18 mouse cellular contexts compared by ENCODE assay signal in the genomic region with DNA sequence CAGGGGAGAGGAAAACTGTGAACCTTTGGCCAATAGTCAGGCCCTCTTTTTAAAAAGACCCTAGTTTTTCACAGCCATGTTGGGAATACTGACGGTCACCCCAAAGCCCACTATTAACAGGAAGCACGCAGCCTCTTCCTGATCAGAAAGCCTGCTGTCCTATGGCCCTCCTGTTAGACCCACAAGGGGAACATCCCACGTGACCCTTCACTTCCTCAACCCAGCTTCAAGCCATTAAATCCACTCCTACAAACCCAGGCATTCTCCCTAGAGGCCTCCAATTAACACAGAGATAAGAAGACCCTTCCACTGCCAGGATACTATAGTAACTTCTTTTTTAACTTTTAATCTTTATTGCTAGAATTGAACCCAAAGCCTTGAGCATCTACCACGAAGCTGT. TPM values are rescaled to one million over a fixed set of nuclear protein-coding genes. Genes with fewer than 3 reads are reported as not detected.
A peak's percentile ranks its signal among the peaks of the same experiment; 100 is the strongest.
DNase-seq lines count a peak whose midpoint lies in the region; ATAC-seq lines count a peak whose summit lies in the region.
"Had no signal": no experiment of that assay in that cellular context is flagged by ENCODE, and none has a peak within 500 bp of the region (broad histone marks: within the 10 kb centered on the region; RNA-seq: fewer than 3 reads in every experiment).

No protein-coding gene starts in this region.

- H3K27me3 ChIP-seq in forebrain, embryonic 13.5 days = 0 out of 2 replicates have a peak, but pooled peaks cover 3% of the 10 kb centered on the region
- H3K27me3 ChIP-seq in forebrain, embryonic 11.5 days (ENCODE audit: control insufficient read depth, insufficient read depth, low read length) = no peaks in the 10 kb centered on the region
- no peaks in the 10 kb centered on the region for H3K27me3 ChIP-seq in limb, embryonic 10.5 days (ENCODE audit: low read depth, poor library complexity, severe bottlenecking)
- no peaks in the 10 kb centered on the region for H3K27me3 ChIP-seq in stomach, embryonic 16.5 days (ENCODE audit: control insufficient read depth, insufficient read depth, low read length)
- H3K27me3 ChIP-seq: embryonic facial prominence, embryonic 15.5 days; hindbrain, embryonic 15.5 days; limb, embryonic 15.5 days had no signal

- intact Hi-C loops in gastrocnemius, postnatal 36 days (cut with DNase I) = no loop called here

- no peak overlapping the region for H3K9ac ChIP-seq in forebrain, embryonic 13.5 days
- no peak overlapping the region for H3K9ac ChIP-seq in forebrain, embryonic 11.5 days (ENCODE audit: low read length)
- no peak overlapping the region for H3K9ac ChIP-seq in stomach, embryonic 16.5 days (ENCODE audit: low read length)
- H3K9ac ChIP-seq: embryonic facial prominence, embryonic 15.5 days; hindbrain, embryonic 15.5 days; limb, embryonic 15.5 days had no signal

- H3K4me1 ChIP-seq in forebrain, embryonic 13.5 days = peaks cover 31% of the 10 kb centered on the region
- peaks cover 6% of the 10 kb centered on the region; the same call in 1 of the 2 replicates for H3K4me1 ChIP-seq in forebrain, embryonic 11.5 days (replicated peaks; ENCODE audit: control insufficient read depth, insufficient read depth, low read length)
- H3K4me1 ChIP-seq in limb, embryonic 10.5 days = peaks cover 46% of the 10 kb centered on the region
- H3K4me1 ChIP-seq in stomach, embryonic 16.5 days (ENCODE audit: control insufficient read depth, insufficient read depth, low read length) = peaks cover 37% of the 10 kb centered on the region

- H3K4me2 ChIP-seq in forebrain, embryonic 13.5 days = no peak overlapping the region
- no peak overlapping the region for H3K4me2 ChIP-seq in forebrain, embryonic 11.5 days (ENCODE audit: low read depth, low read length, severe bottlenecking)
- no peak overlapping the region for H3K4me2 ChIP-seq in stomach, embryonic 16.5 days (ENCODE audit: low read depth, low read length)
- H3K4me2 ChIP-seq: embryonic facial prominence, embryonic 15.5 days; hindbrain, embryonic 15.5 days; limb, embryonic 15.5 days had no signal

- DNase-seq in forebrain, embryonic 11.5 days (ENCODE audit: low spot score) = no peak
- DNase-seq in layer of hippocampus, adult 9-11 months = peak; percentile 39
- no peak for DNase-seq in layer of hippocampus, postnatal 14 days (ENCODE audit: low spot score in 2 of 2)
- no peak for DNase-seq in limb, embryonic 10.5 days (ENCODE audit: low spot score)
- no peak for DNase-seq in gastrocnemius, postnatal 36 days
- DNase-seq: adrenal gland, postnatal 14 days; cerebellum, adult 11-12 months; heart, adult 2 months; heart, postnatal 10 days; kidney, postnatal 10 days; midbrain, embryonic 14.5 days; right cerebral cortex, postnatal 14 days had no signal

- ATAC-seq in forebrain, embryonic 13.5 days = no peak
- ATAC-seq in forebrain, embryonic 11.5 days (replicated peaks; ENCODE audit: low FRiP score) = no peak
- ATAC-seq in stomach, embryonic 16.5 days (ENCODE audit: insufficient read depth, low FRiP score) = no peak
- no peak for ATAC-seq in cerebellum, adult (ENCODE audit: insufficient number of reproducible peaks, low FRiP score, low TSS enrichment)

- H3K4me3 ChIP-seq in forebrain, embryonic 13.5 days = no peak overlapping the region
- H3K4me3 ChIP-seq in forebrain, embryonic 11.5 days (ENCODE audit: low read depth, low read length) = no peak overlapping the region
- no peak overlapping the region for H3K4me3 ChIP-seq in limb, embryonic 10.5 days
- no peak overlapping the region for H3K4me3 ChIP-seq in stomach, embryonic 16.5 days (replicated peaks; ENCODE audit: low read length)
- H3K4me3 ChIP-seq: embryonic facial prominence, embryonic 15.5 days; heart, adult 2 months; hindbrain, embryonic 15.5 days; limb, embryonic 15.5 days had no signal

- no peaks in the 10 kb centered on the region for H3K9me3 ChIP-seq in forebrain, embryonic 13.5 days (replicated peaks)
- no peaks in the 10 kb centered on the region for H3K9me3 ChIP-seq in forebrain, embryonic 11.5 days (ENCODE audit: control insufficient read depth, low read length)
- no peaks in the 10 kb centered on the region for H3K9me3 ChIP-seq in limb, embryonic 10.5 days (replicated peaks)
- no peaks in the 10 kb centered on the region for H3K9me3 ChIP-seq in stomach, embryonic 16.5 days (replicated peaks; ENCODE audit: control insufficient read depth, low read length)
- H3K9me3 ChIP-seq: embryonic facial prominence, embryonic 15.5 days; hindbrain, embryonic 15.5 days; limb, embryonic 15.5 days had no signal

- 68% methylated on average over 4 of the region's 4 CpGs for WGBS in forebrain, embryonic 13.5 days
- WGBS in forebrain, embryonic 11.5 days = 71% methylated on average over 4 of the region's 4 CpGs
- 55% methylated on average over 4 of the region's 4 CpGs for WGBS in limb, embryonic 10.5 days
- WGBS in stomach, embryonic 16.5 days = 60% methylated on average over 4 of the region's 4 CpGs

- H3K36me3 ChIP-seq in forebrain, embryonic 13.5 days (ENCODE audit: poor library complexity, severe bottlenecking) = no peaks in the 10 kb centered on the region
- H3K36me3 ChIP-seq in forebrain, embryonic 11.5 days (ENCODE audit: control insufficient read depth, insufficient read depth, low read length) = no peaks in the 10 kb centered on the region
- H3K36me3 ChIP-seq in limb, embryonic 10.5 days = no peaks in the 10 kb centered on the region
- H3K36me3 ChIP-seq in stomach, embryonic 16.5 days (ENCODE audit: control insufficient read depth, insufficient read depth, low read length) = no peaks in the 10 kb centered on the region
- H3K36me3 ChIP-seq: embryonic facial prominence, embryonic 15.5 days; hindbrain, embryonic 15.5 days; limb, embryonic 15.5 days had no signal

- peak overlapping the region; percentile 44; the same call in 1 of the 2 replicates for H3K27ac ChIP-seq in forebrain, embryonic 13.5 days
- no peak overlapping the region for H3K27ac ChIP-seq in forebrain, embryonic 11.5 days (ENCODE audit: low read depth, low read length)
- peak overlapping the region; percentile 19; the same call in 1 of the 2 replicates for H3K27ac ChIP-seq in limb, embryonic 10.5 days
- H3K27ac ChIP-seq in stomach, embryonic 16.5 days (ENCODE audit: low read length) = 0 out of 2 replicates have a peak overlapping the region, but pooled peaks have one; percentile 69
- H3K27ac ChIP-seq: embryonic facial prominence, embryonic 15.5 days; heart, adult 2 months; hindbrain, embryonic 15.5 days; limb, embryonic 15.5 days had no signal

RNA-seq across cellular contexts. Expression of gene Slc16a1, which starts 33.6 kb away (rescaled TPM):
- polyA plus RNA-seq in forebrain, embryonic 13.5 days (2015; fragmentation: Nextera tagmentation; extraction: Ambion mirVana) = 18.4 and 19.7 TPM in 2 replicates
- polyA plus RNA-seq in forebrain, embryonic 11.5 days (2014; fragmentation: Nextera tagmentation; extraction: Ambion mirVana) = 45.1 and 45.9 TPM in 2 replicates
- total RNA-seq in layer of hippocampus, postnatal 14 days (2021) = 10 to 100 TPM; 71.6 to 74.2 TPM
- polyA plus RNA-seq in limb, embryonic 10.5 days (2016; fragmentation: Nextera tagmentation; extraction: Ambion mirVana) = 53.5 and 59.6 TPM in 2 replicates
- 36.6 and 36.8 TPM in 2 replicates for polyA plus RNA-seq in stomach, embryonic 16.5 days (2015; fragmentation: Nextera tagmentation; extraction: Ambion mirVana)
- total RNA-seq in gastrocnemius, postnatal 36 days (2021) = 10 to 100 TPM; 20.3 to 27.5 TPM
